Mouse (Mus musculus): ENCODE measurements at regions not wholly inside any gene's neighbourhood (a gene's known extent, or its start where the extent isn't known, plus 50 kb on each side); places are given as distances from the start of the nearest gene placed in this dataset.
A peak's percentile ranks its signal among the peaks of the same experiment; 100 is the strongest.

GRCm38 (mm10) chr8:88417307-88418095 is 55.5 kb upstream of the Brd7 start:
- peaks cover 10% of the 10 kb centered on the region for H3K4me1 ChIP-seq
- H3K27me3 ChIP-seq = no peaks in the 10 kb centered on the region
- H3K4me2 ChIP-seq = no peak overlapping the region
- ATAC-seq (ENCODE audit: insufficient number of reproducible peaks, low FRiP score, low TSS enrichment, low read depth) = peak; percentile 84
- no peak overlapping the region for H3K9ac ChIP-seq
- H3K9me3 ChIP-seq = no peaks in the 10 kb centered on the region
- no peak overlapping the region for H3K4me3 ChIP-seq
- peak overlapping the region; percentile 39 for H3K27ac ChIP-seq
- no peaks in the 10 kb centered on the region for H3K36me3 ChIP-seq
- WGBS = 34% methylated on average over 13 of the region's 13 CpGs

- Histone ChIP-seq H3K9ac (no peak overlapping the region), H3K4me1 (peaks cover 6% of the 10 kb centered on the region; the same call in 1 of the 2 replicates), H3K27me3 (no peaks in the 10 kb centered on the region), H3K4me2 (no peak overlapping the region), H3K36me3 (no peaks in the 10 kb centered on the region), H3K4me3 (no peak overlapping the region), H3K9me3 (no peaks in the 10 kb centered on the region), H3K27ac (no peak overlapping the region)
- WGBS = 36% methylated on average over 2 of the region's 2 CpGs
- no peak for ATAC-seq (ENCODE audit: insufficient number of reproducible peaks, low FRiP score, low TSS enrichment, low read depth)
These were observed 61.3 kb upstream of the Brd7 start for GRCm38 (mm10) chr8:88423264-88423663.

DNA sequence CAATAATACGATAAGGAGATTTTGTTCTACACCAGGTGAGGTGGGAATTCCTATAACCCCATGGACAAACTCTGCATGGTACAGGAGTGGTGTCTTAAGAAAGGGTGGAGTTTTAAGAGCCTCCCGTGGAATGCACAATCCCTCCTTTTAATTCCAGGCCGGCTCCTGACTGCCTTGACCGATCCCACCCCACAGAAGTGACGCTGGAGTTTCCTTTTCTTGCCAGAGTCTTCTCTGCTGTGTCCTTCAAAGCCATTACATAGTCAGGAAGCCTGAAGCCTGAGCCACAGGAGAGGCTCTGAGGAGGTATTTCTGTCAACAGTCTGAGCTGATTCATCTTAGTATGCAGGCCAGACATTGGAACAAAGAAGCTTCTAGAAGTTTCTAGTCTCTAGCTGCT is 66.6 kb upstream of the Brd7 start:
- no peaks in the 10 kb centered on the region for H3K36me3 ChIP-seq
- no peaks in the 10 kb centered on the region for H3K27me3 ChIP-seq
- H3K4me3 ChIP-seq = no peak overlapping the region
- H3K27ac ChIP-seq = no peak overlapping the region; the same call in 1 of the 2 replicates
- H3K9ac ChIP-seq = no peak overlapping the region
- ATAC-seq (ENCODE audit: insufficient number of reproducible peaks, low FRiP score, low TSS enrichment, low read depth) = no peak
- peaks cover 9% of the 10 kb centered on the region for H3K4me1 ChIP-seq
- no peak overlapping the region for H3K4me2 ChIP-seq
- 54% methylated on average over 5 of the region's 5 CpGs for WGBS
- H3K9me3 ChIP-seq = no peaks in the 10 kb centered on the region

- Histone ChIP-seq H3K27ac (0 out of 2 replicates have a peak overlapping the region, but pooled peaks have one; percentile 1), H3K9ac (no peak overlapping the region), H3K36me3 (no peaks in the 10 kb centered on the region), H3K4me1 (peaks cover 7% of the 10 kb centered on the region), H3K9me3 (no peaks in the 10 kb centered on the region), H3K27me3 (no peaks in the 10 kb centered on the region), H3K4me3 (no peak overlapping the region), H3K4me2 (no peak overlapping the region)
- no peak for ATAC-seq (ENCODE audit: insufficient number of reproducible peaks, low FRiP score, low TSS enrichment, low read depth)
- 20% methylated on average over 6 of the region's 6 CpGs for WGBS
These were observed 69.4 kb upstream of the Brd7 start for GRCm38 (mm10) chr8:88431389-88431788.

DNA sequence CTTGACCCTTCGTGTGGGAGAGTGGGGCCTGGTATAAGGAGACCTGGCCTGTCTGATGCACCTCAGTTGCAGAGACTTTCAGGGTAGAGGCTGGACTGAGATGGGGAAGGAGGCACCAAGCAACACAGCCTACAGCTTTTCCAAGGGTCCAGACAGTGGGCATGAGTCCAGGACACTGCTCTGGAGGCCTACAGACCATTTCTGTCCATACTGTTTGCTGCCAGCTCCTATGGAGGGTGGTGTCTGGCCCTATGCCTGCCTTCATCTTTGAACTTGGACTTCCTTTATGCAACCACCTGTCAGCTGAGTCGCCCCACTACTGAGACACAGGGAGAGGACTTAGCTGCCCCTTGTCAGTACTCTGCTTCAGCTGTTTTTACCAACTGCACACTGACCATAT is 73.7 kb upstream of the Brd7 start:
- Histone ChIP-seq H3K27ac (no peak overlapping the region), H3K4me2 (no peak overlapping the region), H3K4me3 (no peak overlapping the region), H3K4me1 (peaks cover 7% of the 10 kb centered on the region), H3K27me3 (peaks cover 14% of the 10 kb centered on the region), H3K36me3 (no peaks in the 10 kb centered on the region), H3K9ac (no peak overlapping the region), H3K9me3 (no peaks in the 10 kb centered on the region)
- 91% methylated on average over 2 of the region's 2 CpGs for WGBS
- no peak for ATAC-seq (ENCODE audit: insufficient number of reproducible peaks, low FRiP score, low TSS enrichment, low read depth)

GRCm38 (mm10) chr8:88440219-88440618 is 78.2 kb upstream of the Brd7 start:
- 64% methylated on average over 15 of the region's 15 CpGs for WGBS

GRCm38 (mm10) chr8:88443397-88443796 is 77.8 kb upstream of the Nkd1 start:
- Histone ChIP-seq H3K27me3 (peaks cover 8% of the 10 kb centered on the region; the same call in 1 of the 2 replicates), H3K9me3 (no peaks in the 10 kb centered on the region), H3K36me3 (no peaks in the 10 kb centered on the region), H3K4me3 (no peak overlapping the region), H3K27ac (no peak overlapping the region), H3K4me1 (no peaks in the 10 kb centered on the region), H3K9ac (no peak overlapping the region), H3K4me2 (no peak overlapping the region)
- ATAC-seq (ENCODE audit: insufficient number of reproducible peaks, low FRiP score, low TSS enrichment, low read depth) = no peak
- 41% methylated on average over 1 of the region's 1 CpGs for WGBS

More at GRCm38 (mm10) chr8:88440219-88440618, 78.2 kb upstream of the Brd7 start:
- H3K4me3 ChIP-seq = no peak overlapping the region
- no peak overlapping the region for H3K9ac ChIP-seq
- H3K9me3 ChIP-seq = no peaks in the 10 kb centered on the region
- H3K27me3 ChIP-seq = peaks cover 14% of the 10 kb centered on the region
- no peaks in the 10 kb centered on the region for H3K36me3 ChIP-seq
- H3K4me2 ChIP-seq = no peak overlapping the region
- no peak overlapping the region for H3K27ac ChIP-seq
- no peak for ATAC-seq (ENCODE audit: insufficient number of reproducible peaks, low FRiP score, low TSS enrichment, low read depth)
- no peaks in the 10 kb centered on the region for H3K4me1 ChIP-seq

- peaks cover 29% of the 10 kb centered on the region for H3K27me3 ChIP-seq
- no peaks in the 10 kb centered on the region for H3K9me3 ChIP-seq
- 44% methylated on average over 6 of the region's 6 CpGs for WGBS
- no peak overlapping the region for H3K9ac ChIP-seq
- H3K36me3 ChIP-seq = no peaks in the 10 kb centered on the region
- no peak for ATAC-seq (ENCODE audit: insufficient number of reproducible peaks, low FRiP score, low TSS enrichment, low read depth)
- no peak overlapping the region for H3K4me2 ChIP-seq
- H3K27ac ChIP-seq = no peak overlapping the region
- H3K4me1 ChIP-seq = peaks cover 11% of the 10 kb centered on the region
- no peak overlapping the region for H3K4me3 ChIP-seq
These were observed 73.7 kb upstream of the Nkd1 start for GRCm38 (mm10) chr8:88447406-88447805.

DNA sequence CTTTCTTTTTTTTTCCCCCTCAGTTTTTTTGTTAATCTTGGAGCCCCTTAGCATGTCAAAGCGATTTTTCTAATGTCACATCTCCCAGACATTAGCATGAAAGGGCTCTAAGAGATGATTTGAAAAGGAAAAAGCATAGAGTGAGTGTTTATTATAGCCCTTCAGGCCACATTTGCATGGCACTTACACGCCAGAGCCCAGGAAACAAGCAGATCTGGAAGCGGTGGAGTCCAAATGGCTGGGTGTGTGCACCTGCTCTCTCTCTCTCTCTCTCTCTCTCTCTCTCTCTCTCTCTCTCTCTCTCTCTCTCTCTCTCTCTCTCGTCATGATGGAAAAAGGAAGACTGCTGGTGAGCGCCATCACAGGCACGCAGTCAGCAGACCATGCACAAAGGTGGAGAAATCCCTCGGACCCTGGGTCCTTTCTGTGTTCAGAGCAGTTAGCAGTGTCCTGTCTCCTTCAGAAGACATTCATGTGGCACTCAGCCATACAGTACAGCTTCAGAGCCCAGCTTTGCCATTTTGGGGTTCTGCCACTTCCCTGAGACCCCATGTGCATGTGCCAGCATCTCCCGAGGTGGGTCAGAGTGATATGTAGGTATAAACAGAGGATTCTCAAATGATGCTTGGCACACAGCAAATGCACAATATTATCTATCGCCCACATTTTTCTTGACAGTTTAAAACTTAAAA is 73.2 kb upstream of the Nkd1 start:
- no peak overlapping the region for H3K27ac ChIP-seq
- H3K27me3 ChIP-seq = peaks cover 35% of the 10 kb centered on the region
- 79% methylated on average over 8 of the region's 9 CpGs for WGBS
- peaks cover 11% of the 10 kb centered on the region for H3K4me1 ChIP-seq
- H3K4me3 ChIP-seq = no peak overlapping the region
- no peak overlapping the region for H3K9ac ChIP-seq
- no peak overlapping the region for H3K4me2 ChIP-seq
- no peaks in the 10 kb centered on the region for H3K36me3 ChIP-seq
- ATAC-seq (ENCODE audit: insufficient number of reproducible peaks, low FRiP score, low TSS enrichment, low read depth) = no peak
- H3K9me3 ChIP-seq = no peaks in the 10 kb centered on the region

- H3K4me1 ChIP-seq = peaks cover 15% of the 10 kb centered on the region
These were observed 72.2 kb upstream of the Nkd1 start for GRCm38 (mm10) chr8:88449001-88449400.

DNA sequence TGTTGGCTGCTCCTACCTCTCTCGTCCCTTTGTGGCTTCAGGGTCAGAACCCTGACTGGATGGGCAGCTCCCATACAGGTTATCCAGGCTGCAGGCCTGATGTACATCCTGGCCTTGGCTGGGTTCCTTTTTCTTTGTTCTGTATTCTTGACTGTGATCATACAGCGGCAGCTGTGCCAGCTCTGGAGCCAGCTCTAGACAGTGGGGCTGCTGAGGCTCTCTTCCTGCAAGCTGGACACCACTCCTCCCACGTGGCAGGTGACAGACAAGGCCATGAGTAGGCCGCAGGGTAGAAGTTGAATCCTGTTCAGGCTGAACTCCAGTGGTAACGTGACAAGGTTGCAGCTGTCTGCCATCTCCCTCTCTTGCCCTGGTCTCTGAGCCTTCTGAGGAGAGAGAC is 71.6 kb upstream of the Nkd1 start:
- WGBS = 73% methylated on average over 5 of the region's 5 CpGs
- peaks cover 20% of the 10 kb centered on the region for H3K4me1 ChIP-seq

More at GRCm38 (mm10) chr8:88449001-88449400, 72.2 kb upstream of the Nkd1 start:
- peaks cover 45% of the 10 kb centered on the region for H3K27me3 ChIP-seq
- no peak overlapping the region for H3K27ac ChIP-seq
- H3K36me3 ChIP-seq = no peaks in the 10 kb centered on the region
- no peaks in the 10 kb centered on the region for H3K9me3 ChIP-seq
- no peak overlapping the region for H3K4me2 ChIP-seq
- no peak for ATAC-seq (ENCODE audit: insufficient number of reproducible peaks, low FRiP score, low TSS enrichment, low read depth)
- H3K4me3 ChIP-seq = no peak overlapping the region
- no peak overlapping the region for H3K9ac ChIP-seq
- WGBS = 75% methylated on average over 9 of the region's 9 CpGs

More for the DNA sequence above, 71.6 kb upstream of the Nkd1 start:
- Histone ChIP-seq H3K4me3 (no peak overlapping the region), H3K27ac (no peak overlapping the region), H3K4me2 (no peak overlapping the region), H3K36me3 (no peaks in the 10 kb centered on the region), H3K9ac (no peak overlapping the region), H3K9me3 (no peaks in the 10 kb centered on the region), H3K27me3 (peaks cover 51% of the 10 kb centered on the region)
- no peak for ATAC-seq (ENCODE audit: insufficient number of reproducible peaks, low FRiP score, low TSS enrichment, low read depth)
